Mouse (Mus musculus) lung, postnatal 0 days (tissue): ENCODE data around the gene Mlst8.

Experiments
- CTCF ChIP-seq: IDR thresholded peaks from 2 replicates; pipeline ENCODE4 v1.5.1; 2016; ENCODE audit warnings: antibody characterized with exemption, mild to moderate bottlenecking
- EP300 ChIP-seq: IDR thresholded peaks from 2 replicates; pipeline ENCODE4 v1.6.1; 2016; ENCODE audit warnings: antibody characterized with exemption, mild to moderate bottlenecking, control low read depth

GRCm38 (mm10) chr17:24442632-24443155, 36.2 kb downstream of the Mlst8 start, which contains the start of gene Dnase1l2:
- TF ChIP-seq CTCF (no peak), EP300 (no peak)
